Mouse (Mus musculus): ENCODE results near the gene Fam49a. TPM values are rescaled to one million over a fixed set of nuclear protein-coding genes. Genes with fewer than 3 reads are reported as not detected.
"Not testable (repeated sequence)": the region's sequence is repeated elsewhere in the genome, so short reads cannot be mapped to it uniquely, and the experiment has no call there.

Gene Fam49a
- polyA plus RNA-seq, 1 experiment from 2014 or later: 22.3 TPM

DNA sequence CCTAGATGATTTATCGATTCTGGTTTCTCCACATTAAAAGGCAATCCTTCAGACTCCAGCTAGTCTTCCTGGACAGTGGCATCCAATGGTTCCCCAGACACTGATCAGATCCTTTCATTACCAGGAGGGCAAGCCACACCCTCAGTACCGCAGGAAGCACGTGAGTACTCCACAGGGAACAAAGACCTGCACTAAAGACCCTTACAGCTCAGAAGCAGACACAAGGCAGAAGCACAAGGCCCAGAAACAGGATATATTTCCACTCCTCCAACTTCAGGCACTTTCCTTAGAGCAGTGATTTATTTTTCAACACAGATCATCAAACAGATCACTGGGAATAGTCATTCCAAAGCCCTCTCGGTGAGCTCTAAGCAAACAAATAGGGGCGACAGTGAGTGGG is 25.0 kb upstream of the Fam49a start:
- WGBS: 57% methylated on average over 5 of the region's 5 CpGs
- Histone ChIP-seq H3K27ac (no peak overlapping the region), H3K4me2 (no peak overlapping the region), H3K4me1 (replicated peaks) (no peaks in the 10 kb centered on the region), H3K27me3 (no peaks in the 10 kb centered on the region), H3K36me3 (no peaks in the 10 kb centered on the region), H3K4me3 (no peak overlapping the region), H3K9ac (no peak overlapping the region), H3K9me3 (replicated peaks) (no peaks in the 10 kb centered on the region)
- no peak for ATAC-seq (replicated peaks; ENCODE audit: insufficient number of reproducible peaks, insufficient read depth, low FRiP score, low read depth)

DNA sequence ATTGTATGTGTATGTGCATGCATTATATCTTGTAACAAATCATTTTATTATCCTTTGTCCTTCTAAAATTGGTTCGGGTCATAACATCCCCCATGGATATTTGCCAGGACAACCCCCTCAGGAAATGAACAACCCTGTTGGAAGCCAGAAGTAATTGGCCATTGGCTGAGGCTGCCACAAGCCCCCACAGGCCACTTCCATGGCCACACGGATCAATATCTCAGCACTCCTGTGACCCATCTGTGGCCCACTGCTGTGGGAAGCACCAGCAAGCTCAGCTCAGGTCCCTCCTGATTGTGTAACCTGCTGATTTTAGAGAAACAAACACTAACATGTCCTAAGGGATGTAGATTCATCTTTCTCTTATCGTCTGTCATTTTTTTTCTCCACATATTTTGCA is 22.4 kb upstream of the Fam49a start:
- WGBS: 64% methylated on average over 3 of the region's 3 CpGs
- no peak overlapping the region for H3K4me3 ChIP-seq
- no peaks in the 10 kb centered on the region for H3K36me3 ChIP-seq
- H3K9ac ChIP-seq: no peak overlapping the region
- ATAC-seq (replicated peaks; ENCODE audit: insufficient number of reproducible peaks, insufficient read depth, low FRiP score, low read depth): no peak
- H3K4me1 ChIP-seq (replicated peaks): no peaks in the 10 kb centered on the region
- H3K9me3 ChIP-seq (replicated peaks): no peaks in the 10 kb centered on the region
- no peak overlapping the region for H3K4me2 ChIP-seq
- no peak overlapping the region for H3K27ac ChIP-seq
- no peaks in the 10 kb centered on the region for H3K27me3 ChIP-seq

DNA sequence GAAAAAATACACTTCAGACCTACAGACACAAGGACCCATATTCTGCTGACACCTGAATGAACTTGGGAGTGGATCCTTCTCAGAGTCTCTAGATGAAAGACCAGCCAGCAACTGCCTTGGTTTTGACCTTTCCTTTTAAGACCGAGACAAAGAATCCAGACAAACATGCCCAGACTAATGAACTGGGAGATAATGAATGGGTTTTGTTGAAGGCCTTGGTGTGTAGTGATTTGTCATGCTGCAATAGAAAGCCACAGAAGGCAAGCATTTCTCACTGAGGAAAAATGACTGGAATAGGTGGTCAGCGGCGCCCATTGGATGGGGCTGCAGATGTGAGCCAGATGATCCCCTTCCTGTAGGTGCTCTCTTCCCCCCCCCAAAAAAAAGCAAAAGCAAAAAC is 18.8 kb upstream of the Fam49a start:
- 81% methylated on average over 3 of the region's 3 CpGs for WGBS
- no peak overlapping the region for H3K27ac ChIP-seq
- ATAC-seq (replicated peaks; ENCODE audit: insufficient number of reproducible peaks, insufficient read depth, low FRiP score, low read depth): no peak

DNA sequence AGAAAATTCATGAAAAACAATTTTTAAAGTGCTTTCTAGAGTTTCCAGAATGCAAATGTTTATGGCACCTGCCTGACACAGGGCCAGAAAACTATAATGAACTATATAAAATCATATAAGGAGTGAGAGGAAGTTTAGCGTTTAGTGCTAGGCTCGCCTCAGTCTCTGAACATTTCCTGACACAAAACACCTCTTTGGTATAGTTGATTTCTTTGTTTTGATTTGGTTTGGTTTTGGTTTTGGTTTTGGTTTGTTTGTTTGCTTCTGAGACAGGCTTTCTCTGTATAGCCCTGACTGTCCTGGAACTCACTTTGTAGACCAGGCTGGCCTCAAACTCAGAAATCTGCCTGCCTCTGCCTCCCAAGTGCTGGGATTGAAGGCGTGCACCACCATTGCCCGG is 14.9 kb upstream of the Fam49a start:
- WGBS: 90% methylated on average over 4 of the region's 4 CpGs
- H3K9me3 ChIP-seq (replicated peaks); ATAC-seq (replicated peaks; ENCODE audit: insufficient number of reproducible peaks, insufficient read depth, low FRiP score, low read depth): not testable (repeated sequence)

More for the DNA sequence above, 18.8 kb upstream of the Fam49a start:
- Histone ChIP-seq H3K4me2 (no peak overlapping the region), H3K9me3 (replicated peaks) (no peaks in the 10 kb centered on the region), H3K27me3 (no peaks in the 10 kb centered on the region), H3K4me1 (replicated peaks) (no peaks in the 10 kb centered on the region), H3K9ac (no peak overlapping the region), H3K4me3 (no peak overlapping the region), H3K36me3 (no peaks in the 10 kb centered on the region)

DNA sequence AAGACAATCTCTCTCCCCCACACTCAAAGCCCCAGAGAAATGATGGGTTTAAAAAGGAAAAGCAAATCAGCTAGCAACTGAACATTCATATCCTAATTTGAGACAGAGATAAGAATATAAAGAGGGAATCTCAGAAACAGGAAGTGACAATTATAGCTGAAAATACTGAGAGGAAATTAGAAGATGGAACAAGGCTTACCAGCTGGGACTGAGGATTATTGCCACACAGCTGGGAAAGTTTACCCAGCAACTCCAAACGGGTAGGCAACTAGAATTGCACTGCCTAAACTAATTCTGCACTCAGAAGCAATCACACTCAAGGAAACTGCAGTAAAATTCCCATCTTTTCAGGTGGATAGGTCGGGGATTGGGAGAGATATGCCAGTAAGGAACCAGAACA is 12.4 kb upstream of the Fam49a start:
- no peaks in the 10 kb centered on the region for H3K27me3 ChIP-seq
- ATAC-seq (replicated peaks; ENCODE audit: insufficient number of reproducible peaks, insufficient read depth, low FRiP score, low read depth): no peak
- no peak overlapping the region for H3K4me3 ChIP-seq
- H3K4me2 ChIP-seq: no peak overlapping the region
- H3K9me3 ChIP-seq (replicated peaks): no peaks in the 10 kb centered on the region
- H3K36me3 ChIP-seq: no peaks in the 10 kb centered on the region
- H3K9ac ChIP-seq: no peak overlapping the region
- H3K4me1 ChIP-seq (replicated peaks): peaks cover 11% of the 10 kb centered on the region
- H3K27ac ChIP-seq: no peak overlapping the region
- WGBS: 55% methylated on average over 2 of the region's 2 CpGs

More for the DNA sequence above, 14.9 kb upstream of the Fam49a start:
- not testable (repeated sequence) for H3K9ac ChIP-seq; H3K27me3 ChIP-seq; H3K4me3 ChIP-seq; H3K27ac ChIP-seq; H3K4me1 ChIP-seq (replicated peaks); H3K4me2 ChIP-seq; H3K36me3 ChIP-seq

GRCm38 (mm10) chr12:12253526-12253925 is 8.4 kb upstream of the Fam49a start:
- Histone ChIP-seq H3K27me3 (no peaks in the 10 kb centered on the region), H3K4me1 (replicated peaks) (peaks cover 11% of the 10 kb centered on the region), H3K9me3 (replicated peaks) (no peaks in the 10 kb centered on the region), H3K4me3 (no peak overlapping the region), H3K36me3 (no peaks in the 10 kb centered on the region), H3K9ac (no peak overlapping the region), H3K4me2 (no peak overlapping the region), H3K27ac (no peak overlapping the region)
- WGBS: 36% methylated on average over 5 of the region's 5 CpGs
- no peak for ATAC-seq (replicated peaks; ENCODE audit: insufficient number of reproducible peaks, insufficient read depth, low FRiP score, low read depth)

DNA sequence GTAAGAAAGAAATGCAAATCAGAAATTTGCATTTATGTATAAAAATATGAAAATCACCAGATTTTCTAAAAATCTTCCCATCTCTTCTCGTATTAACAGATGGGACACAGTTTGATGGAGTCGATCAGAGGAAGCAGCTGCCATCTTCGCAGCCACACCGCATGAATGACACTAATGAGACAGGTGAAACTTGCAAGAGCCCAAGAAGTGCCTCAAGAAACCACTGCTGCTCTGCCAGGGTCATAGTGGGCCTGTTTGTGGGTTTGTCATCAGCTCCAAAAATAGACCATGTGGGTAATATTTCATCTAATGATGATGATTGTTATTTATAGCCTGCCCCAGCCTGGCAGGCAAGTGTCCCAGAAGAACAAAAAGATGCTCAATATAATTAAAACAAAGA is 7.8 kb upstream of the Fam49a start:
- WGBS: 70% methylated on average over 4 of the region's 4 CpGs
- ATAC-seq (replicated peaks; ENCODE audit: insufficient number of reproducible peaks, insufficient read depth, low FRiP score, low read depth): no peak

GRCm38 (mm10) chr12:12260979-12261960 is 669 bp upstream of the Fam49a start:
- Histone ChIP-seq H3K4me2 (peak overlapping the region; percentile 83), H3K4me1 (replicated peaks) (peaks cover 45% of the 10 kb centered on the region), H3K9me3 (replicated peaks) (no peaks in the 10 kb centered on the region), H3K27me3 (no peaks in the 10 kb centered on the region), H3K4me3 (peak overlapping the region; percentile 95), H3K27ac (peak overlapping the region; percentile 86), H3K36me3 (no peaks in the 10 kb centered on the region), H3K9ac (no peak overlapping the region)
- WGBS: 59% methylated on average over 9 of the region's 9 CpGs
- ATAC-seq (replicated peaks; ENCODE audit: insufficient number of reproducible peaks, insufficient read depth, low FRiP score, low read depth): 0 out of 2 replicates have a peak, but pooled peaks have one; percentile 7

More for the DNA sequence above, 7.8 kb upstream of the Fam49a start:
- H3K4me3 ChIP-seq: no peak overlapping the region
- H3K27ac ChIP-seq: no peak overlapping the region
- peaks cover 11% of the 10 kb centered on the region for H3K4me1 ChIP-seq (replicated peaks)
- H3K9me3 ChIP-seq (replicated peaks): no peaks in the 10 kb centered on the region
- no peak overlapping the region for H3K9ac ChIP-seq
- H3K27me3 ChIP-seq: no peaks in the 10 kb centered on the region
- no peaks in the 10 kb centered on the region for H3K36me3 ChIP-seq
- no peak overlapping the region for H3K4me2 ChIP-seq

DNA sequence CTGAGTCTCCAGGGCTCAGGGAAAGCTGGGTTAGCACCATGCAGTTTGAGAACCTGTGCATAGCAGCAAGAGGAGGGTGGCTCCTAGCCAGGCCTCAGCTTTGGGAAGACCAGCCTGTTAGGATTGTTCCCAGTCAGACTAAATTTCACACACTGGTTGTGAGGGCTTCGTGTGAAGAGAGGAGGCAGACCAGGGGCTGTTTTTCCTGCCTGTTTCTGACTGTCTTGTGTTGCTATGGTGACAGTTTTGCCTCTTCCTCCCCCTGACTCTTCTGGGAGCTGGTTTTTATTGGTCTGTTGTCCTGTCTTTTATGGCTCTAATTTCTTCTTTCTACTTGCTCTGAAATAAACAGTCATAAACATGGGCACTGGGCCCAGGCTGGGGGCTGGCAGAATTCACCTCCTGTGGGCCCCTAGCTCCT is 1.4 kb downstream of the Fam49a start:
- Histone ChIP-seq H3K4me3 (peak overlapping the region; percentile 95), H3K27ac (peak overlapping the region; percentile 86; the same call in 1 of the 2 replicates), H3K36me3 (no peaks in the 10 kb centered on the region), H3K4me2 (peak overlapping the region; percentile 83), H3K9me3 (replicated peaks) (no peaks in the 10 kb centered on the region), H3K27me3 (no peaks in the 10 kb centered on the region), H3K9ac (peak overlapping the region; percentile 96; the same call in 1 of the 2 replicates), H3K4me1 (replicated peaks) (peaks cover 57% of the 10 kb centered on the region)
- 4% methylated on average over 1 of the region's 1 CpGs for WGBS
- peak; percentile 32; the same call in 1 of the 2 replicates for ATAC-seq (replicated peaks; ENCODE audit: insufficient number of reproducible peaks, insufficient read depth, low FRiP score, low read depth)

- WGBS: 56% methylated on average over 5 of the region's 5 CpGs
- ATAC-seq (replicated peaks; ENCODE audit: insufficient number of reproducible peaks, insufficient read depth, low FRiP score, low read depth): no peak
- peak overlapping the region; percentile 95 for H3K4me3 ChIP-seq
- 0 out of 2 replicates have a peak overlapping the region, but pooled peaks have one; percentile 11 for H3K27ac ChIP-seq
- peak overlapping the region; percentile 83 for H3K4me2 ChIP-seq
- no peaks in the 10 kb centered on the region for H3K36me3 ChIP-seq
- peak overlapping the region; percentile 20; the same call in 1 of the 2 replicates for H3K9ac ChIP-seq
- H3K4me1 ChIP-seq (replicated peaks): peaks cover 57% of the 10 kb centered on the region
- H3K27me3 ChIP-seq: no peaks in the 10 kb centered on the region
- no peaks in the 10 kb centered on the region for H3K9me3 ChIP-seq (replicated peaks)
Measured at GRCm38 (mm10) chr12:12264151-12264550, 2.2 kb downstream of the Fam49a start.

DNA sequence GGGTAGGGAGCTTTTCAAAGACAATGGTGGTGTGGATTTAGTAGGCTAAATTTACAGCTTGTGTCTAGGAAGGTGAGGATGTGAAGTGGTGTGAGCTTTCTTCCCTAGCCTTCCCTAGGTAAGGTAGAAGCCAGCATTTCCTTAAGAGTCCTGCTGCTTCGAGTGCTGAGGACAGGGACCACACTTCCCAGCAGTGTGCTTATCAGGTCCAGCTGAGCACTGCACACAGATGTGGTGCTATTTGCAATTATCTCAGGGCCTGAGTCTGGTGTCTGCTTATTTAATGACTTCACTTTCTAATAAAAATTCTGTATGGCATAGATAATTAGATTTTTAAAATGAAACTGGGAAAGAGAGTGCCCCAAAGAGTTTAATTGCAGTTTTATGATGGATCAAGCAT is 4.6 kb downstream of the Fam49a start:
- H3K4me1 ChIP-seq (replicated peaks): peaks cover 55% of the 10 kb centered on the region
- 14% methylated on average over 1 of the region's 1 CpGs for WGBS

More for the DNA sequence above, 4.6 kb downstream of the Fam49a start:
- no peaks in the 10 kb centered on the region for H3K27me3 ChIP-seq
- no peaks in the 10 kb centered on the region for H3K9me3 ChIP-seq (replicated peaks)
- H3K27ac ChIP-seq: no peak overlapping the region
- no peak overlapping the region for H3K4me3 ChIP-seq
- 0 out of 2 replicates have a peak overlapping the region, but pooled peaks have one; percentile 12 for H3K4me2 ChIP-seq
- no peak overlapping the region for H3K9ac ChIP-seq
- H3K36me3 ChIP-seq: no peaks in the 10 kb centered on the region
- no peak for ATAC-seq (replicated peaks; ENCODE audit: insufficient number of reproducible peaks, insufficient read depth, low FRiP score, low read depth)

Measured in heart, embryonic 15.5 days (tissue).